Mouse (Mus musculus) mouse embryonic stem cell (cell line): ENCODE measurements around the gene Dhrs1.

Experiments used
- in situ Hi-C, 2 experiments: fragments of 300-500 bp; cut with MboI; formaldehyde crosslinking; loops; 1 replicate in 1 of 2; 3 replicates in 1 of 2; pipeline ENCODE4 v1.14.3; 2019 to 2020; ENCODE audit warnings: low sequenced_read_pairs in 2 of 2, low pct_unique_long_range_greater_than_20kb in 1 of 2, mixed read lengths in 1 of 2; ENCODE audit not compliant: unreplicated experiment in 1 of 2

Dhrs1 gene

DNA sequence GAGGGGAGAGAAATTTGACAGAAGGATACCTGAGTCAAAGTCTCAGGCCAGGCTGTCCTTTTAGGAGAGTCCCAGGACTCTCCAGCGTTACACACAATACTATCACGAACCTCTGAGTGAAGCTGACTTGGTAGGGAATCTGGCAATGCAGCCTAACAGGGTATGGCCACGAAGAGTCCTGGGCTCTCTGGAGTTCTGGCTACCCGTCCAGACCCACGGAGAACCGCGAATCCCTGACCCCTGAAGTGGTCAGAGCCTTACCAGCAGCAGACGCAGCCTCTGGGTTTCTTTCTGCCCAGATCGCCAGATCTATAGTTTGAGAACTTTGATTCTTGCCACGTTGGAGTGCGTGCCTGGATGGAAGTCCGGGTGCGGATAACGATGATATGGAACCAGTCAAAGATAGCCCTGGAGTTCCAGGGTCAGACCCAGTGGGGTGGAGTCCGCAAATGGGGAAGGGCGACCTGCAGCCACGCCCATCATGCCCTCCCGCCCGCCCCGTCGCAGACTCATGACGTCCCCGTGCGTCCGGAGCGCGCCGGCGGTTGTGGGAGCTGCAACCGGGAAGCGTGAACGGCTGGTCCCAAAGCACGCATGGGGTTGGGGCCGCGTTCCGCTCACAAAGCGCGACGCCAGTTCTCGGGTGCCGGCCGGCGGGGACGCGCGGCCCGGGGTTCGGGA lies at the start of gene Dhrs1, which contains the start of gene Nop9:
Dhrs1 (minus strand) TSS at position 511 of the 681 bp plus-strand sequence.
Nop9 (plus strand) TSS at position 514 of the 681 bp plus-strand sequence.
- in situ Hi-C loops = no loop called here

DNA sequence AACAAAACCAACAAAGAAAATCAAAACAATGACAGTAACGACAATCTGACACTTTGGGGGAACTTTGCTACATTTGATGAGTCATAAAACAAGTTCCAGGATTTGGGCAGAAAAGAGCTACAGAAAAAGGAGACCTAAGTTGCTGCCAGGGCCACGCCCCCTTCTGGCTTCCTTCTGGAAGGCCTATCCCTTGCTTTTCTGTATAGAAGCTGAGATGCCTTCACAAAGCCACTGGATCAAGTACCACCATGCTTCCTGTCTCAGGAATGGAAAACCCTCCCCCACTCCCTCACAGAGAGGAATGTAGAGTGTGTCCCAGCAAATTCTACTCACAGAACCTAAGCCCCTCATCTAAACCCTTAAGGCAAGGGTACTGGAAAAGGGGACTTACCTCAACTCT lies 48.5 kb upstream of the Dhrs1 start:
- in situ Hi-C loops = no loop called here

DNA sequence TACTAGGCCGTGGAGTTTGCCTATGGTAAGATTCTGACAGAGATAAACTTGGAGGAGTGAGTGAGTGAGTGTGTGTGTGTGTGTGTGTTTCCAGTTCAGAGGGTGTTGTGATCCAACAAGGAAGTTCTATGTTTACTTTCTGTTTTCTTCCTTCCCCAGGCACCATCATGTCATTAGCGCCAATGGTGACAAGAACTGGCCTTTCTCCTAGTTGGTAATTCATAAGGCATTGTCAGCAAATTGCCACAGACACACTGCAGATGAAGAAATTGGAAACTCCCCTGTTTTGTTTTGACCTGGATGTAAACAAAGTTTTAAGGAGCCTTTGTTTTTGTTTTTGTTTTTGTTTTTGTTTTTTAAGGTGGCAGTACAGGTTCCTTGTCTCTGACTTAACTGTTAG lies 48.0 kb upstream of the Dhrs1 start:
- in situ Hi-C loops = no loop called here

DNA sequence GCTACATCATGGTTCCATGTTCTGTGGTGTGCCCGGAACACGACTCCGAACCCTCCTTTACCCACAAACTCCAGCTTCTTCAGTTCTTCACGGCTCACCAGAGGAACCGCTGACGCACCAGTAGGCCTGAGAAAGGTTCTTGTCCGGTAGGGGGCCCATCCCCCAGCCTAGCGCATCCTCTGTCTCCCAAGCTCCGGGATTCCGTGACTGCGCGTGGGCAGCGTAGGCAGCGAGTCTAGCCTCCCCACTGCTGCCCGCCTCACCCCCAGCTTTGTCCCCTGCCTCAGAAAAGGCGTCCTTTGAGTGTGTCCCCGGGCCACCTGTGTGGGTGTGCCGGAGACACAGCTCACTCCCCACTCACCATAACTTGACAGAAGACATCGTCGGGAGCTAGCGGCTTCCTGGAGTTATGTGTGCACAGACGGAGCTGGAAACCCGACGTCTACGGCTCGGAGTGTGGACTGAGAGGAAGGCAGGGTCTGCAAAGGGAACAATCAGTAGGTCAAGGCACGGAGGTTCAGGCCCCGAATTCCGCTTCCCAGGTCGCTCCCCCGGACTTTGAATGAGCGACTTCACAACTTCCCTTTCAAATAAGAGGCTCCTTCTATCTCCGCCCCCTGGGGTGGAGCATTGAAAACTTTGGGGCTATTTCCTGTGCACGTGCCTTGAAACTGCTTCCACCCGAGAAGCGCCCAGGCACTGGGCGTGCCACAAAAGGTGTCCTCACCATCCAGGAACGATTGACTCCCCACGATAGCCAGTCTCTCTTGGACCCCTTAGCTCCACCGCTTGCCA lies 43.0 kb upstream of the Dhrs1 start, which contains the start of gene Ripk3:
Ripk3 (minus strand) TSS at position 610 of the 795 bp plus-strand sequence.
- in situ Hi-C loops = no loop called here

DNA sequence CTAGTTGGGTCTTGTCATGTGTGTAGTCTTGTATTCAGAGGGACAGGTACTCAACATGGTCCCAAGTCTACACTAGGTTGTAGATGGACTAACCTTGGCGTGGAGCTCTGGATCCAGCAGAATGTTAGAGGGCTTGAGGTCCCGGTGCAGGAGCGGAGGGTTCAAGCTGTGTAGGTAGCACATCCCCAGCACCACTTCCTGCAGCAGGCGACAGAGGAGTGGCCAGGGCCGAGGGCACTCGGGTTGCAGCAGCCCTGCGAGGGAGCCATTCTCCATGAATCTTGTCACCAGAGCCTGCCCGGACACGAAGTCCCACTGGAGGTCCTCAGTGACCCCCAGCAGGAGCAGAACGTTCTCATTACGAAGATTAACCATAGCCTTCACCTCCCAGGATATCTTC lies 42.2 kb upstream of the Dhrs1 start:
- in situ Hi-C loops = no loop called here

DNA sequence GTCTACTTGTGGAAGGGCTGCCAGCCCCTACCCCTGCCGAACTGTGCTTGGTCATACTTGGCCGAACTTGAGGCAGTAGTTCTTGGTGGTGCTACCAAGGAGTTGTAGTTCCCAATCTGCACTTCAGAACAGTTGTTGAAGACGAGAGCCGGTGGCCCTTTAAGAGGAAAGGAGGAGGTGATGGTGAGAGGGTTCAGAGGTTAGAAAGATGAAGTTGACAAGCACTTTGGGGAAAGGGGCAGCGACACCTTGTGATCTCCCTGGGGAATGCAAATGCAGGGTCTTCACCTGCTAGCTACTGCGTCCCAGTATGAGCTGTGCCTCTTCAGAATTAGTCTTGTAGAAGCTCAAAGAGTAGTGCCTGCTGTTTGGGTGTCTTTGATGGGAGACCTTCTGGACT lies 39.7 kb upstream of the Dhrs1 start:
- in situ Hi-C loops = no loop called here

DNA sequence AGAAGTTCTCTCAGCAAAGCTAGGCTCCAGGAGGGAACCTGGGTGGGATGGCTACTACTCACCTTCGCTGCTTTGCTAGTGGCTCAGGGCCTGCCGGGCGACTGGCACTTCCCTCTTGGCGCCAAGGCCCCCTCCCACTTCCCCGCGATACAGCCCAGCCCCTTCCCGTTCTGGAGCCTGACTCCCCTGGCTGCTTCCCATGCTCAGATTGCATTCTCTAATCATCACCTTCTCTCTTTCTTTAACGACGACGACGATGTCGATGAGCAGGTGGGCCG lies 38.4 kb upstream of the Dhrs1 start, which contains the start of gene Adcy4:
Adcy4 (minus strand) TSS at position 138 of the 278 bp plus-strand sequence.
- in situ Hi-C loops = no loop called here

DNA sequence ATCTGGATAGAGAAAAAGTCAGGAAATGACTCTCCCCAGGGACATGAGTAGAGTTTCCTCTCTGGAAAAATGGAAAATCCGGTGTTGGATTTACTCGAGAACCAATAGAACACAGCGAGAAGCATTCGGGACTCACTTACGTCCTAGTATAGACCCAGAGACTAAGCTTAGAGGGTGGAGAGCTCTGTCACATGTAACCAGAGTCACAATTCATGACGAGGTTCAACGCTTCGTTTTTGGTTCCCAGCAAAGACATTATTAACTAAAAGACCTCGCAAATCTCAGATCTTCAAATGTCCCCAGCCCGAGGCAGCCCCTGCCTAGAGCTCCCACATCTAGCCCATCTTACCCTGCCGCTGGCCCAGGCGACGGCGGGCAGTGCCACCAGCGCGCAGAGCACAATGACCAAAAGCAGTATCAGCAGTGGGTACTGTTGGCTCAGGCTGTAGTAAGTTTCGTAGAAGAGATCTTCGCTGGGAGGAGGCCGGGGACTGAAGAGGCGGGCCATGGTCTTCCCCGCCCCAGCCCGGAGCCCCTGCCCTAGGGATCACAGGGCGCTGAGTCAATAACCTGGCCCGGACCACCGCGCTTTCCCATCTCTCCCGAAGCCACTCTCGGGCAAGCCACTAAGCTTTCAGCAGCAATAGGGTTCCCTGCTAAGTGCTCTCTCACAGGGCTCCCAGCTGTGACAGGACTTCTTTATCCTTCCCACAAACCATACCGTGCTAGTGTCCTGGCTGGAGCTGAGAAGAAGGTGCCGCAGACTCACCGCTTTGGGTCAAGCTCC lies 37.9 kb upstream of the Dhrs1 start:
- in situ Hi-C loops = no loop called here

DNA sequence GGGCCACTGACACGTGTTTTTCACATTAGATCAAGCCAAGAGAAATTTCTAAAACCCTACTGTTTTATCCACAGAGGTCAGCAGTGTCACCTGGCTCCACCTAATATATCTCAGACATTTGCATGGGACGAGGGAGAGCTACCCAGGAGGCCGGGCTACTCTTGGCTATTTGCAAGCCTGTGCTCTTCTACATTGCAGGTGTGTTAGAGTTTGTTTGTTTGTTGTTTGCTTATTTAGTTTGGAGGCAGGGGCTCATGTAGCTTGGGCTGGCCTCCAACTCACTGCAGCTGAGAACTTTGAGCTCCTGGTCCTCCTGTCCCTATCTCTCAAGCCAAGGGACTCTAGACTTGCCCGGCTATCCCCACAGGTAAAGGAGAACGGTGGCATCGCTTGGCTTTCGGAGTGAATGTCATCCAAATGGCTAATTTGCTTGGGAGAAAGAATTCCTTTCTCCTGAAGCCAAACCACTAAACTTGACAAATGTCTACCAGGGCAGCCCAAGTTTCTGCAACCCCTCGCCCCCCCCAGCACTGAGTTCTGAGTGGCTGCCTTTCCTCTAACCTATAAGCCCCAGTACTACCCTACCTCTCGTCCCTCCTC lies 37.0 kb upstream of the Dhrs1 start:
- in situ Hi-C loops = no loop called here

DNA sequence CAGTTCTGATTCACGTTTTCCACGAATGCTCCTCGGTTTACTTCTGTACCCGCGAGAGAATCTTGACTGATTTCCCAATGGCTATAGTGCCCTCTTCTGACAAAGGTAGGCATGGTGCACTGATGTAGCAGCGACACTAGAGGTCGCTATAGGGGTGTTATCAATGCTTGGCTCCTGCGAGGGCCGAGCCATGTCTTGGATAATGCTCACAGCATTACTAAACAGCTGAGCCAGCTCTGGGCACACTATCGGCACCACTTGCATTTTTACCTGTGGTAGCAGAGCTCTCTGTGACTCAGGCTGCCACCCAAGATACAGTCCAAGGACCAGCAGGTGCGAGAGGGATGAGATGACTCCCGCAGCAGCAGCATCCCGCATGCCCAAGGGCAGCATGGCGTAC lies 35.8 kb upstream of the Dhrs1 start:
- in situ Hi-C loops = no loop called here

DNA sequence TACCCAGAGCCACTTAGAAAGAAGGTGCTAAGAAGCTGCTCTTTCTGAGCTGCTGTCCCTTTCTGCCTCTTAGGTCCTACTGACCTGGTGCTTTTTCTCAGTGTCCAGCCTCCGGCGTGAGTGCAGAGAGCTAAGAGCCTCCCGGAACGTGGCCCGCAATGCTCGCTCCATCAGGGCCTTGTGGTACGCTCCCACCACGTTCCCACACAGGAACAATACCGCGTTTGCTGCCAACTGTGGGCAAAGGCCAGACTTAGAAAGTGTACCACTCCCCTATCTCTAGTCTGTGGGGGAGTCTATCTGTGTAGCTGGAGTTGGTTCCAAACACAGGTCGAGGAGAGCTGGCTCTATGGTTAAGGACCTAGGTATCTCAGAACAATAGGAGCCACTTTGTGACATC lies 35.2 kb upstream of the Dhrs1 start:
- in situ Hi-C loops = no loop called here

DNA sequence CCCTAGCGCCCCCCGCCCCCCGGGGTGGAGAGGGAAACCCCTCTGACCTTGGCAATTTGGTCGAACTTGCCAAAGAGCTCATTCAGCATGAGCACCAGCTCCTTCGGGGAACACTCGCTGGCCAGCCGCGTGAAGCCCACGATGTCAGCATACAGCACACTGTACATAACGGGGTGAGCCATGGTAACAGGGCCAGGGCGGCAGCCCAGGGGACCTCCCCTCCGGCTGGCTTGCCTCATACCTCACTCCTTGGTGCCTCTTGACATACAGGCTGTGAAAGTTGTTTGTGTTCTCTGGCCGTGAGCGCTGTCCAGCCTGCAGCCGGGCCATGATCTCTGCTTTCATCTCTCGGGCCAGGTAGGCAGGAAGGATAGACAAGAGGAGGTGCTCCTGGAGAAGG lies 34.2 kb upstream of the Dhrs1 start:
- in situ Hi-C loops = no loop called here

DNA sequence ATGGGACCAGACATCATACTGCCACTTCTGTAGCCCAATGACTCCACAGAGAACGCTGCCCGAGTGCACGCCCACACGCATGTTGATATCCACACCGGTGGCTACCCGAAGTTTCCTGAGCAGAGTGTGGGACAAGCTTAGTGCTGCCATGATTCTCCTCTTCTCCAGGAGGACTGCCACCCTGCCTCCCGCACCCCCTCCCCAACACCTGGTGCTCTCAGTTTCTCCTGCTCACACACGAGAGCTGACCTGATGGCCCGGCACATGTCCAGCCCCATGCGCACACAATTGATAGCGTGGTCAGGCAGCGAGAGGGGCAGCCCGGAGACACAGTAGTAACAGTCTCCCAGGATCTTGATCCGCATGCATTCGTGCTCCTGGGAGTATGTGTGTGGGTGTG lies 33.2 kb upstream of the Dhrs1 start:
- in situ Hi-C loops = no loop called here

DNA sequence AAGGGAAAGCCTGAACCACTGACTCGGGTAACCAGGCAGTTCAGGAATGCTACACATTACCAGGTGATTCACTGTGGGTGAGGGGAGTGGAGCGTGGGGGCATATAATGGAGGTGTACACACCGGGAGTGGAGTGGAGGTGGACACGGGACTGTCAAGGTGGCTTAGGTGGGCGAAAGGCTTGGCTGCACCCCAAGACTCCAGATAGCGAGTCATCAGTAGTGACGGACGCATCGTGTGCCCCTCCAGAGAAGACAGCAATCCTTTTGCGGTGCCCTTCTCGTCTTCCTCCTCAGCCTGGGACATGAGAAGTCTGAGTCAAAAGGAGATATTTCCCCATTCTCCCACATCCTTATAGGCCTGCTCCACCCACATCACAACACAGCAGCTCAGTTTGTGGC lies 32.3 kb upstream of the Dhrs1 start:
- in situ Hi-C loops = no loop called here

DNA sequence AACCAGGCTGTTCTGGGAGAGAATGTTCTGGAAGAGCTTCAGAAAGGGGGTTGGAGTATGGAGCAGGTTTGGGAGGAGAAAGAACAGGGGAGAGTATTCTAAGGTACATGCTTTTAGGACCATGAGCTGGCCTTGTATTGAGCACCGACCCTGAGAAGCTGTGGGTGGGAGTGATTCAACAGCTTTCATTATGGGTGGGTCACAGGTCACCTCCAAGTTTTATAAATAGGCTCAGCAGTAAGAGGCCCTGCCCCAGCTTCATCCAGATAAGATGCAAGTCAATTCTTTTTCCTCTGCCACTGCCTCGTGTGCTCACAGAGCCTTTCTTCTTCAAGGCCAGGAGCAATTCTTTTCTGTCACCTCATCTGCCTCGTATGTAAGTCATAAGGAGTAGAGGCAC lies 31.7 kb upstream of the Dhrs1 start:
- in situ Hi-C loops = no loop called here

DNA sequence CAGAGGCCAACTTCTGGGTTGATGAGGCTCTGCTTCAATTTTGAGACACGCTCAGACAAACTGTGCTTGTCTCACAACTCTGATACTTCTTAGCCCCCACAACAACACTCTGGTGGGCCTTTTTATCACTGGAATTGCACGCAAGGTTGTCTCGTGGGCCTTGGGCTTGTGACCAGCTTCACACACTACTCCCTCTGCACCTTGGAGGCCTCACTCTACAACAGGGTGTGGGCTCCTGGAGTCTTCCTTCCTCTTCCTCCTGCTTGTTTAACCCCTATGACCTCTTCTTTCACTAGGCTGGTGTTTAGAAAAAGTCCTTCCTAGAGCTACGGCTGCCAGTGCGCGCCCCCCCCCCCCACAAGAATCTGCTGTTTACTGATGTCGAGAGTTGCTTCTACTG lies 31.2 kb upstream of the Dhrs1 start:
- in situ Hi-C loops = no loop called here

DNA sequence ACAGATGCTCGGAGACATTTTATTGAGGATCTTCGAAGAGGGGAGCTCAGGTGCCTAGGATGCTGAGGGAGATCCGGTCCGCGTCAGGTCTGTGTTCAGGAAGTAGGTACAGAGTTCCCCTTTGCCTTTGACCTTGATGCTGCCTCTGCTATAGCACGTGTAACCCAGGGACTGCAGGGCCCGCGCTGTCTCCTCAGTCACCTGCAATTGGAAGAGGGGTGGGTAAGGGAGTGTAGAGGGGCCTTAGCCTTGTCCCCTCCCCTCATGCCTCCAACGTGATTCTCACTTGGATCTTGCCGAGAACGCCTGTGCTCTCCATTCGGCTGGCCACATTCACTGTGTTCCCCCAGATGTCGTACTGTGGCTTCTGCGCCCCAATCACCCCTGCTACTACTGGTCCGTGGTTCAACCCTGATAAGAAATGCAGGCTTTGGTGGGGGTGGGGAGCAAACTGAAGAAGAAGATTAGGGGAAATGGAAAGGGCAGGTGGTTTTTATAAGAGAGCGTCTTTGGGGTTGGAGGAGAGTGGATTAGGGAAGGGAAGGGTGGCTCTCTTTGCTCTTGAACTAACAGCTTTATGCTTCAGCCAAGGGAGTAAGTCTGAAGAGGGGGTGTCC lies 23.7 kb upstream of the Dhrs1 start:
- in situ Hi-C loops = no loop called here

DNA sequence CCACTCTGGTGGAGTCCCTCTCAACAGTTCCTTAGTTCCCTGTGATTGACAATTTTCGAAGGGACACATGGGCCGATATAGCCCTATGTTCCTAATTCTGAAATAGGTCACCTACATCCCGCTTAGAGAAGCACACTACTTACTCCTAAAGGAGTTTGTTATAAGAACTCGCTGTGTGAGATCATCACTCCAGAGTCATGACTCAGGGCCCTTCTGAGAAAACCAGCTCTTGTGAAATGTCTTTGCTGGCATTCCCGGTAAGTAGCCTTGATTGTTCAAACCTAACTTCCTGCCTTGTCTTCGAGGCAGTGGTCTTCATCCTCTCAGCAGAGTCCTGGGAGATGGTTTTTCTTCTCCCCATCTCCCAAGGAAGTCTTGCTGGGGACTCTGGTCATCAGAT lies 23.1 kb upstream of the Dhrs1 start:
- in situ Hi-C loops = no loop called here
